Mouse (Mus musculus): Measurements from ENCODE around the gene Fsip1. TPM values are rescaled to one million over a fixed set of nuclear protein-coding genes. Genes with fewer than 3 reads are reported as not detected.
A peak's percentile ranks its signal among the peaks of the same experiment; 100 is the strongest.

The Fsip1 gene
- total RNA-seq, 1 experiment from 2014 or later: 3.1 TPM

- no peak for ATAC-seq (ENCODE audit: extremely low read depth, insufficient number of reproducible peaks, low FRiP score, poor library complexity, severe bottlenecking)
Observed at GRCm38 (mm10) chr2:118114671-118115070, 142.1 kb downstream of the Fsip1 start.

- no peak for ATAC-seq (ENCODE audit: extremely low read depth, insufficient number of reproducible peaks, low FRiP score, poor library complexity, severe bottlenecking)
Observed at GRCm38 (mm10) chr2:118113808-118114524, 142.8 kb downstream of the Fsip1 start.

- no peak for ATAC-seq (ENCODE audit: extremely low read depth, insufficient number of reproducible peaks, low FRiP score, poor library complexity, severe bottlenecking)
Observed at GRCm38 (mm10) chr2:118112846-118113479, 143.8 kb downstream of the Fsip1 start.

GRCm38 (mm10) chr2:118112438-118112837 lies 144.3 kb downstream of the Fsip1 start:
- ATAC-seq (ENCODE audit: extremely low read depth, insufficient number of reproducible peaks, low FRiP score, poor library complexity, severe bottlenecking): no peak

GRCm38 (mm10) chr2:118111488-118112131 lies 145.2 kb downstream of the Fsip1 start, which contains the start of gene Thbs1:
Thbs1 (plus strand) TSS chr2:118111876.
- peak; percentile 28; the same call in 1 of the 2 replicates for ATAC-seq (ENCODE audit: extremely low read depth, insufficient number of reproducible peaks, low FRiP score, poor library complexity, severe bottlenecking)

- peak; percentile 65; the same call in 1 of the 2 replicates for ATAC-seq (ENCODE audit: extremely low read depth, insufficient number of reproducible peaks, low FRiP score, poor library complexity, severe bottlenecking)
Observed at GRCm38 (mm10) chr2:118111116-118111487, 145.7 kb downstream of the Fsip1 start.

GRCm38 (mm10) chr2:118110225-118110915 lies 146.4 kb downstream of the Fsip1 start:
- ATAC-seq (ENCODE audit: extremely low read depth, insufficient number of reproducible peaks, low FRiP score, poor library complexity, severe bottlenecking): no peak

- no peak for ATAC-seq (ENCODE audit: extremely low read depth, insufficient number of reproducible peaks, low FRiP score, poor library complexity, severe bottlenecking)
Observed at GRCm38 (mm10) chr2:118102169-118102568, 154.6 kb downstream of the Fsip1 start.

GRCm38 (mm10) chr2:118099104-118099503 lies 157.7 kb downstream of the Fsip1 start:
- ATAC-seq (ENCODE audit: extremely low read depth, insufficient number of reproducible peaks, low FRiP score, poor library complexity, severe bottlenecking): no peak

- ATAC-seq (ENCODE audit: extremely low read depth, insufficient number of reproducible peaks, low FRiP score, poor library complexity, severe bottlenecking): no peak
Observed at GRCm38 (mm10) chr2:118091226-118091625, 165.5 kb downstream of the Fsip1 start.

GRCm38 (mm10) chr2:118087044-118087726 lies 169.6 kb downstream of the Fsip1 start:
- ATAC-seq (ENCODE audit: extremely low read depth, insufficient number of reproducible peaks, low FRiP score, poor library complexity, severe bottlenecking): no peak

GRCm38 (mm10) chr2:118085647-118086046 lies 171.1 kb downstream of the Fsip1 start:
- no peak for ATAC-seq (ENCODE audit: extremely low read depth, insufficient number of reproducible peaks, low FRiP score, poor library complexity, severe bottlenecking)

- no peak for ATAC-seq (ENCODE audit: extremely low read depth, insufficient number of reproducible peaks, low FRiP score, poor library complexity, severe bottlenecking)
Observed at GRCm38 (mm10) chr2:118084693-118085092, 172.1 kb downstream of the Fsip1 start.

GRCm38 (mm10) chr2:118083652-118084051 lies 173.1 kb downstream of the Fsip1 start:
- no peak for ATAC-seq (ENCODE audit: extremely low read depth, insufficient number of reproducible peaks, low FRiP score, poor library complexity, severe bottlenecking)

GRCm38 (mm10) chr2:118081581-118081980 lies 175.2 kb downstream of the Fsip1 start:
- no peak for ATAC-seq (ENCODE audit: extremely low read depth, insufficient number of reproducible peaks, low FRiP score, poor library complexity, severe bottlenecking)

Data from neutrophil, adult 5-6 weeks (primary cell).